Mouse (Mus musculus) CH12.LX (cell line): ENCODE results near the gene Hist1h2bf. TPM values are rescaled to one million over a fixed set of nuclear protein-coding genes. Genes with fewer than 3 reads are reported as not detected.

Source experiments
- DNase-seq: peaks from one replicate; pipeline ENCODE4 v3.0.0-alpha.2; 2013; ENCODE audit errors: extremely low read depth
- H3K27ac ChIP-seq: 2 replicates; pipeline ENCODE4 v1.5.1; 2012; ENCODE audit warnings: low read depth, mild to moderate bottlenecking, control low read depth, moderate library complexity; ENCODE audit not compliant: insufficient read depth
- H3K27me3 ChIP-seq: replicated peaks from 2 replicates; pipeline ENCODE3; 2012; ENCODE audit warnings: inconsistent platforms
- H3K36me3 ChIP-seq, 2 experiments: replicated peaks in 1 of 2; 2 replicates each; pipeline versions ENCODE3 to v1.6.1; 2012; ENCODE audit warnings: inconsistent platforms in 1 of 2, low read length in 1 of 2, mild to moderate bottlenecking in 1 of 2, mixed read lengths in 1 of 2, moderate library complexity in 1 of 2; ENCODE audit not compliant: control insufficient read depth in 1 of 2, insufficient read depth in 1 of 2
- H3K4me1 ChIP-seq, 2 experiments: 2 replicates each; pipeline ENCODE4 v1.6.1; 2012; ENCODE audit warnings: inconsistent platforms in 1 of 2, moderate library complexity in 1 of 2; ENCODE audit not compliant: insufficient read depth in 2 of 2, control insufficient read depth in 1 of 2
- H3K4me2 ChIP-seq: 2 replicates; pipeline ENCODE4 v1.6.1; 2012; ENCODE audit warnings: low read depth, mild to moderate bottlenecking, control low read depth; ENCODE audit not compliant: poor library complexity, insufficient read depth, severe bottlenecking
- H3K4me3 ChIP-seq, 3 experiments: fragments of 150-350 bp in 1 of 3; sonication (generic) in 1 of 3; replicated peaks in 1 of 3; 2 replicates each; pipeline versions ENCODE3 to v1.5.1; 2011 to 2012; ENCODE audit warnings: low read depth in 2 of 3, low read length in 2 of 3, mild to moderate bottlenecking in 2 of 3, moderate library complexity in 2 of 3, control low read depth in 1 of 3, improper control_type of control experiment in 1 of 3, inconsistent platforms in 1 of 3, mixed read lengths in 1 of 3; ENCODE audit not compliant: poor library complexity in 1 of 3
- H3K79me2 ChIP-seq: replicated peaks from 2 replicates; pipeline ENCODE4 v1.6.1; 2012; ENCODE audit warnings: mild to moderate bottlenecking, moderate library complexity; ENCODE audit not compliant: control insufficient read depth, poor library complexity, insufficient read depth, severe bottlenecking; ENCODE audit errors: extremely low read depth
- H3K9ac ChIP-seq: 2 replicates; pipeline ENCODE4 v1.6.1; 2012; ENCODE audit warnings: low read depth, mild to moderate bottlenecking, control low read depth, moderate library complexity; ENCODE audit not compliant: insufficient read depth
- H3K9me3 ChIP-seq: replicated peaks from 2 replicates; pipeline ENCODE3; 2012; ENCODE audit warnings: low read length, inconsistent platforms, mixed read lengths
- BHLHE40 ChIP-seq: IDR thresholded peaks from 2 replicates; pipeline ENCODE4 v1.6.1; 2011; ENCODE audit warnings: mild to moderate bottlenecking, low read depth, low read length, improper control_type of control experiment
- CHD1 ChIP-seq: IDR thresholded peaks from 2 replicates; pipeline ENCODE4 v1.6.1; 2012; ENCODE audit warnings: low read depth, low read length, improper control_type of control experiment, inconsistent platforms
- CHD2 ChIP-seq: IDR thresholded peaks from 2 replicates; pipeline ENCODE4 v1.6.1; 2011; ENCODE audit warnings: low read length, improper control_type of control experiment
- CTCF ChIP-seq, 2 experiments: IDR thresholded peaks in 1 of 2; conservative IDR thresholded peaks in 1 of 2; 2 replicates each; pipeline ENCODE4 v1.5.1; 2011 to 2012; ENCODE audit warnings: low read depth in 2 of 2, low read length in 2 of 2, improper control_type of control experiment in 1 of 2, inconsistent platforms in 1 of 2, mild to moderate bottlenecking in 1 of 2, moderate library complexity in 1 of 2
- EP300 ChIP-seq: IDR thresholded peaks from 2 replicates; pipeline ENCODE4 v1.6.1; 2011; ENCODE audit warnings: low read length, improper control_type of control experiment
- HCFC1 ChIP-seq: IDR thresholded peaks from 2 replicates; pipeline ENCODE4 v1.6.1; 2012; ENCODE audit warnings: low read depth, mild to moderate bottlenecking, inconsistent platforms, low read length, improper control_type of control experiment
- JUN ChIP-seq: IDR thresholded peaks from 2 replicates; pipeline ENCODE4 v1.6.1; 2011; ENCODE audit warnings: low read depth, mild to moderate bottlenecking, low read length, improper control_type of control experiment, moderate library complexity; ENCODE audit not compliant: insufficient read depth
- JUND ChIP-seq: conservative IDR thresholded peaks from 2 replicates; pipeline ENCODE4 v1.6.1; 2011; ENCODE audit warnings: low read depth, low read length, improper control_type of control experiment
- MAZ ChIP-seq: IDR thresholded peaks from 2 replicates; pipeline ENCODE4 v1.6.1; 2012; ENCODE audit warnings: low read depth, mild to moderate bottlenecking, inconsistent platforms, low read length, improper control_type of control experiment, moderate library complexity
- MXI1 ChIP-seq: IDR thresholded peaks from 2 replicates; pipeline ENCODE4 v1.6.1; 2011; ENCODE audit warnings: mild to moderate bottlenecking, low read depth, low read length, improper control_type of control experiment
- MYC ChIP-seq: IDR thresholded peaks from 2 replicates; pipeline ENCODE4 v1.6.1; 2011; ENCODE audit warnings: low read depth, mild to moderate bottlenecking, improper control_type of control experiment, low read length
- NELFE ChIP-seq: IDR thresholded peaks from 2 replicates; pipeline ENCODE4 v1.6.1; 2011; ENCODE audit warnings: low read depth, low read length, improper control_type of control experiment
- PAX5 ChIP-seq: IDR thresholded peaks from 2 replicates; pipeline ENCODE4 v1.6.1; 2012; ENCODE audit warnings: low read length, inconsistent platforms, mixed read lengths
- POLR2AphosphoS2 ChIP-seq: IDR thresholded peaks from 2 replicates; pipeline ENCODE4 v1.6.1; 2011; ENCODE audit warnings: low read depth, low read length, improper control_type of control experiment
- RCOR1 ChIP-seq: conservative IDR thresholded peaks from 2 replicates; pipeline ENCODE4 v1.6.1; 2012; ENCODE audit warnings: low read depth, mild to moderate bottlenecking, inconsistent platforms, low read length, improper control_type of control experiment
- SIN3A ChIP-seq: IDR thresholded peaks from 2 replicates; pipeline ENCODE4 v1.6.1; 2012; ENCODE audit warnings: low read length, improper control_type of control experiment, inconsistent platforms
- SMC3 ChIP-seq: IDR thresholded peaks from 2 replicates; pipeline ENCODE4 v1.6.1; 2011; ENCODE audit warnings: low read depth, low read length, improper control_type of control experiment
- UBTF ChIP-seq: IDR thresholded peaks from 2 replicates; pipeline ENCODE4 v1.6.1; 2012; ENCODE audit warnings: low read depth, mild to moderate bottlenecking, inconsistent platforms, low read length, improper control_type of control experiment, moderate library complexity
- ZC3H11A ChIP-seq: IDR thresholded peaks from 2 replicates; pipeline ENCODE4 v1.6.1; 2012; ENCODE audit warnings: low read depth, mild to moderate bottlenecking, inconsistent platforms, low read length, improper control_type of control experiment
- ZKSCAN1 ChIP-seq: IDR thresholded peaks from 2 replicates; pipeline ENCODE4 v1.6.1; 2012; ENCODE audit warnings: low read depth, inconsistent platforms, low read length, improper control_type of control experiment, borderline replicate concordance
- dilution Hi-C: fragments of 300-500 bp; cut with MboI; formaldehyde crosslinking; loops from 2 replicates; pipeline ENCODE4 v1.14.3; 2020; ENCODE audit warnings: low sequenced_read_pairs; ENCODE audit not compliant: extremely low pct_unique_long_range_greater_than_20kb, extremely low pct_ligation_motif_present
- in situ Hi-C: fragments of 300-500 bp; cut with MboI; formaldehyde crosslinking; loops from 3 replicates; pipeline ENCODE4 v1.14.3; 2019; ENCODE audit warnings: low sequenced_read_pairs, low pct_ligation_motif_present, low pct_unique_long_range_greater_than_20kb, mixed read lengths
- polyA plus RNA-seq: library from polyadenylated mRNA; unstranded; fragments of >175 nt; gene quantifications from 2 replicates; pipeline ENCODE4 v1.2.1, GENCODE M21; 2012; ENCODE audit warnings: low read depth; ENCODE audit not compliant: insufficient read length
- total RNA-seq, 2 experiments: library from RNA; depleted of rRNA; stranded (reverse); fragments of 300-350 nt in 1 of 2; fragments of >200 nt in 1 of 2; gene quantifications; 2 replicates each; pipeline ENCODE4 v1.2.3; 2012 to 2014

Hist1h2bf gene
- total and polyA plus RNA-seq, 3 experiments, result 1.7 to 1,243 (median 50.8) TPM

DNA sequence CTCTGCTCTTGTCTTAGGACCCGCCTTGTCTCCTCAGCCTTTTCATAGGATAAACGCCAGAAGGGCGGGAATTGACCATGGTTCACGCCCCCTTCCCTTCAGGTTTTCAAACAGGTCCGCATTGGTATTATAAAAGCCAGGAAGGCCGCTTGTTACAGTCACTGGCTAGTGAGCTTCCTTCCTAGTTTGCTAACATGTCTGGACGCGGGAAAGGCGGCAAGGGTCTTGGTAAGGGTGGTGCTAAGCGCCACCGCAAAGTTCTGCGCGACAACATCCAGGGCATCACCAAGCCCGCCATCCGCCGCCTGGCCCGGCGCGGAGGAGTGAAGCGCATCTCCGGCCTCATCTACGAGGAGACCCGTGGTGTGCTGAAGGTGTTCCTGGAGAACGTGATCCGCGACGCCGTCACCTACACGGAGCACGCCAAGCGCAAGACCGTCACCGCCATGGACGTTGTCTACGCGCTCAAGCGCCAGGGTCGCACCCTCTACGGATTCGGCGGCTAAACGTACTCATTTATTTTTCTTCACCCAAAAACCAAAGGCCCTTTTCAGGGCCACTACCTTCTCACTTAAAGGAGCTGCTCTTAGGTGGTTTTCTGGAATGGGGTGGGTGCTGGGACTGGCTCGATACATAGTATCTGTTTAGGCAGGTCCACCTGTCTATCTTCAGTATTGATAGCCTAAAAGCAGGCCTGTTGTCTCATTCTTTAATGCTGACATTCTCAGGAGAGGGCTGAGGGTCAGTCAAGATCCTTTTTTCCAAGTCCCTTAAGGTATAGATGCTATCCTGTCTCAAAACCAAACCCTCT lies 7.6 kb upstream of the Hist1h2bf start, which contains the start of gene Hist1h4d (continued):
- TF ChIP-seq BHLHE40 (peak; percentile 56), MAZ (0 out of 2 replicates have a peak, but pooled peaks have one; percentile 66), CHD1 (peak; percentile 83), UBTF (peak; percentile 99), RCOR1 (peak; percentile 95), ZKSCAN1 (no peak), EP300 (no peak), JUN (no peak), JUND (no peak)
- TF ChIP-seq, all 38 proteins: peak for 23

DNA sequence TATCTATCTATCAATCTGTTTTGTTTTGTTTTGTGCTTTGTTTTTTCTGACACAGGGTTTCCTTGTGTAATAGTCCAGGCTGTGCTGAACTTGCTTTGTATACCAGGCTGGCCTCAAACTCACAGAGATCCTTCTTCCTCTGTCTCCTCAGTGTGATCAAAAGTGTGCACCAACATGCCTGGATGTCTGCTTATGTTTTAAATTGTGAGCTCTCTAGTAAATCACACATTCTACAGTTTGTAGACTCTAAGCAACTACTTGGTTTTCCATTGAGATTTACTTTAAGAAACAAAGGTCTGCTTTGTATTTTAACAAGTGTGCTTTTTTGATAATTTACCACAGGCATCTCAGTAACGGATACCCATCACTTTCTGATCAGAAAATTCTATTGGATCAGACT lies 3.8 kb upstream of the Hist1h2bf start:
- dilution Hi-C loops, result no loop called here
- in situ Hi-C loops, result no loop called here
- Histone ChIP-seq H3K9ac (no peak overlapping the region), H3K4me1 (peaks cover 0 to 25% of the 10 kb centered on the region in 2 experiments; a peak in 2 of 4 replicates), H3K36me3 (no peaks in the 10 kb centered on the region), H3K4me2 (no peak overlapping the region), H3K9me3 (no peaks in the 10 kb centered on the region), H3K27ac (no peak overlapping the region), H3K79me2 (no peaks in the 10 kb centered on the region), H3K27me3 (no peaks in the 10 kb centered on the region), H3K4me3 (no peak overlapping the region)
- DNase-seq, result no peak
- TF ChIP-seq MXI1 (no peak), MAZ (no peak), MYC (no peak), ZKSCAN1 (no peak), NELFE (no peak), ZC3H11A (no peak), SMC3 (no peak), PAX5 (no peak), SIN3A (no peak), POLR2AphosphoS2 (no peak), CHD2 (no peak), CTCF (conservative IDR thresholded peaks at IDR 0.05 in 1 of 2, IDR thresholded peaks at IDR 0.05 in 1 of 2; ENCODE audit: low read depth in 2 of 2, low read length in 2 of 2) (no peak), JUN (no peak), HCFC1 (no peak)
